Mouse (Mus musculus): ENCODE results near the gene Gm20695.
A peak's percentile ranks its signal among the peaks of the same experiment; 100 is the strongest.

DNA sequence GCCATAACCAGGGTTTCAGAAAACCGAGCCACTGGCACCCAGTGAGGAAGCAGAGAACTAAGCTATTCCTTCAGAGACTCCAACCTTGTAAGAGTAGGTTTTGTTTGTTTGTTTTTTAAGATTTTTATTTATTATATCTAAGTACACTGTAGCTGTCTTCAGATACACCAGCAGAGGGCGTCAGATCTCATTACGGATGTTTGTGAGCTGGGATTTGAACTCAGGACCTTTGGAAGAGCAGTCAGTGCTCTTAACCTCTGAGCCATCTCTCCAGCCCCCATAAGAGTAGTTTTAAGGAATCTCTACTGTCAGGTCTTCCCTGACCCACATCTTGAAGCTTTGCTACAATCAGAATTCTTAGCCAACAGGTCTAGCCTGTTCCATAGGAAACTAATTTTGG, 36.0 kb upstream of the Gm20695 start:
- TF ChIP-seq CTCF (IDR thresholded peaks at IDR 0.05) (peak; percentile 29), EP300 (IDR thresholded peaks at IDR 0.05) (no peak)
